Mouse (Mus musculus) stomach, embryonic 14.5 days (tissue): ENCODE measurements at regions not wholly inside any gene's neighbourhood (a gene's known extent, or its start where the extent isn't known, plus 50 kb on each side); places are given as distances from the start of the nearest gene placed in this dataset.

Experiments used
- ATAC-seq: fragments of 200-750 bp; cut with Nextera tagmentation; 2 replicates; pipeline ENCODE4 v1.8.0; 2017; ENCODE audit warnings: low read depth, moderate TSS enrichment; ENCODE audit not compliant: insufficient number of reproducible peaks, insufficient read depth, low FRiP score
- H3K27ac ChIP-seq: fragments of 300-500 bp; sonication (generic); 2 replicates; pipeline ENCODE4 v1.5.1; 2014; ENCODE audit warnings: mild to moderate bottlenecking, low read length, moderate library complexity, mixed read lengths
- H3K27me3 ChIP-seq: fragments of 300-500 bp; sonication (generic); 2 replicates; pipeline ENCODE4 v1.6.1; 2014; ENCODE audit warnings: low read length, control low read depth, mixed read lengths; ENCODE audit not compliant: control insufficient read depth, insufficient read depth
- H3K36me3 ChIP-seq: fragments of 300-500 bp; sonication (generic); 2 replicates; pipeline ENCODE4 v1.6.1; 2014; ENCODE audit warnings: mild to moderate bottlenecking, control low read depth, low read length, moderate library complexity, mixed read lengths; ENCODE audit not compliant: control insufficient read depth, insufficient read depth
- H3K4me1 ChIP-seq: fragments of 300-500 bp; sonication (generic); 2 replicates; pipeline ENCODE4 v1.6.1; 2014; ENCODE audit warnings: low read length, control low read depth, mixed read lengths; ENCODE audit not compliant: control insufficient read depth, insufficient read depth
- H3K4me2 ChIP-seq: fragments of 300-500 bp; sonication (generic); replicated peaks from 2 replicates; pipeline ENCODE4 v1.6.1; 2014; ENCODE audit warnings: low read depth, low read length, control low read depth
- H3K4me3 ChIP-seq: fragments of 300-500 bp; sonication (generic); 2 replicates; pipeline ENCODE4 v1.5.1; 2014; ENCODE audit warnings: low read depth, low read length, control low read depth
- H3K9ac ChIP-seq: fragments of 300-500 bp; sonication (generic); replicated peaks from 2 replicates; pipeline ENCODE4 v1.6.1; 2014; ENCODE audit warnings: low read depth, mild to moderate bottlenecking, control low read depth, low read length, moderate library complexity, mixed read lengths
- H3K9me3 ChIP-seq: fragments of 300-500 bp; sonication (generic); 2 replicates; pipeline ENCODE4 v1.6.1; 2016; ENCODE audit warnings: low read depth, low read length, control low read depth; ENCODE audit not compliant: control insufficient read depth
- WGBS: fragments of 180-500 bp; shearing (Covaris S2); extraction: QIAGEN DNeasy Blood & Tissue Kit; methylation state at CpG from one replicate; pipeline ENCODE4 v1.1.7; 2014; 5-methylcytosine and 5-hydroxymethylcytosine counted together

GRCm38 (mm10) chr1:89015845-89016244, 54.4 kb upstream of the Sh3bp4 start:
- Histone ChIP-seq H3K4me2 (peak overlapping the region; percentile 7; the same call in 1 of the 2 replicates), H3K4me1 (peaks cover 16% of the 10 kb centered on the region), H3K36me3 (no peaks in the 10 kb centered on the region), H3K27ac (no peak overlapping the region), H3K27me3 (no peaks in the 10 kb centered on the region), H3K4me3 (no peak overlapping the region), H3K9ac (no peak overlapping the region), H3K9me3 (no peaks in the 10 kb centered on the region)
- WGBS = 49% methylated on average over 10 of the region's 10 CpGs
- no peak for ATAC-seq

- Histone ChIP-seq H3K9ac (no peak overlapping the region), H3K9me3 (no peaks in the 10 kb centered on the region), H3K4me3 (no peak overlapping the region), H3K27ac (no peak overlapping the region), H3K4me1 (peaks cover 17% of the 10 kb centered on the region), H3K36me3 (no peaks in the 10 kb centered on the region), H3K4me2 (no peak overlapping the region), H3K27me3 (no peaks in the 10 kb centered on the region)
- ATAC-seq = no peak
- WGBS = 90% methylated on average over 4 of the region's 4 CpGs
Observed at GRCm38 (mm10) chr1:89019778-89020373, 50.3 kb upstream of the Sh3bp4 start.
